In genomic region chr9:24189511-24190260, GRCm38 (mm10) we compare ENCODE assay signal across 11 mouse cellular contexts.
A peak's percentile ranks its signal among the peaks of the same experiment; 100 is the strongest.
DNase-seq lines count a peak whose midpoint lies in the region; ATAC-seq lines count a peak whose summit lies in the region.
"Had no signal": no experiment of that assay in that cellular context is flagged by ENCODE, and none has a peak within 500 bp of the region (broad histone marks: within the 10 kb centered on the region; RNA-seq: fewer than 3 reads in every experiment).

No protein-coding gene starts in this region.

- no peak overlapping the region for H3K9ac ChIP-seq in neural tube, embryonic 13.5 days
- H3K9ac ChIP-seq in midbrain, embryonic 11.5 days (ENCODE audit: low read length) = no peak overlapping the region
- no peak overlapping the region for H3K9ac ChIP-seq in liver, embryonic 11.5 days (ENCODE audit: low read depth, low read length)

- H3K36me3 ChIP-seq in neural tube, embryonic 13.5 days = no peaks in the 10 kb centered on the region
- no peaks in the 10 kb centered on the region for H3K36me3 ChIP-seq in midbrain, embryonic 11.5 days (ENCODE audit: control insufficient read depth, insufficient read depth, low read length)
- no peaks in the 10 kb centered on the region for H3K36me3 ChIP-seq in liver, embryonic 11.5 days (ENCODE audit: control insufficient read depth, insufficient read depth, low read length)

- no peaks in the 10 kb centered on the region for H3K9me3 ChIP-seq in neural tube, embryonic 13.5 days
- H3K9me3 ChIP-seq in midbrain, embryonic 11.5 days (ENCODE audit: control insufficient read depth, low read length) = no peaks in the 10 kb centered on the region
- H3K9me3 ChIP-seq in liver, embryonic 11.5 days (ENCODE audit: control insufficient read depth, low read length) = no peaks in the 10 kb centered on the region

- H3K4me3 ChIP-seq in neural tube, embryonic 13.5 days = no peak overlapping the region
- no peak overlapping the region for H3K4me3 ChIP-seq in midbrain, embryonic 11.5 days (ENCODE audit: low read depth, low read length)
- H3K4me3 ChIP-seq in liver, embryonic 11.5 days (ENCODE audit: low read depth, low read length) = no peak overlapping the region
- H3K4me3 ChIP-seq: erythroblast, embryonic 14.5 days had no signal

- peak; percentile 61 for ATAC-seq in neural tube, embryonic 13.5 days (ENCODE audit: low read depth)
- ATAC-seq in midbrain, embryonic 11.5 days (ENCODE audit: low FRiP score) = peak; percentile 79
- no peak for ATAC-seq in liver, embryonic 11.5 days (replicated peaks; ENCODE audit: low FRiP score)

- H3K27me3 ChIP-seq in neural tube, embryonic 13.5 days = no peaks in the 10 kb centered on the region
- H3K27me3 ChIP-seq in midbrain, embryonic 11.5 days (ENCODE audit: control insufficient read depth, insufficient read depth, low read length) = no peaks in the 10 kb centered on the region
- H3K27me3 ChIP-seq in liver, embryonic 11.5 days (replicated peaks; ENCODE audit: control insufficient read depth, insufficient read depth, low read length) = no peaks in the 10 kb centered on the region

- H3K27ac ChIP-seq in neural tube, embryonic 13.5 days (replicated peaks) = peak overlapping the region; percentile 46
- H3K27ac ChIP-seq in midbrain, embryonic 11.5 days (ENCODE audit: low read depth, low read length) = no peak overlapping the region
- H3K27ac ChIP-seq in liver, embryonic 11.5 days (ENCODE audit: low read depth, low read length) = no peak overlapping the region
- H3K27ac ChIP-seq: stomach, postnatal 0 days had no signal

- DNase-seq in cerebellum, postnatal 10 days = peak; percentile 66 to 78
- DNase-seq in cerebellum, adult 11-12 months = no peak
- DNase-seq in neural tube, embryonic 10.5 days (ENCODE audit: extremely low spot score, low spot score) = no peak
- DNase-seq in midbrain, embryonic 11.5 days (ENCODE audit: low spot score, missing footprints) = no peak
- no peak for DNase-seq in urinary bladder, adult 18-20 months (ENCODE audit: low spot score in 2 of 2)
- DNase-seq in liver, embryonic 11.5 days (ENCODE audit: low spot score) = no peak
- no peak for DNase-seq in lung, postnatal 10 days
- DNase-seq: kidney, adult 8-10 months had no signal

- H3K4me1 ChIP-seq in neural tube, embryonic 13.5 days (replicated peaks) = peaks cover 9% of the 10 kb centered on the region
- peaks cover 6% of the 10 kb centered on the region; the same call in 1 of the 2 replicates for H3K4me1 ChIP-seq in midbrain, embryonic 11.5 days (ENCODE audit: control insufficient read depth, insufficient read depth, low read length)
- H3K4me1 ChIP-seq in liver, embryonic 11.5 days (replicated peaks; ENCODE audit: control insufficient read depth, insufficient read depth, low read length) = no peaks in the 10 kb centered on the region

- 53% methylated on average over 2 of the region's 2 CpGs for WGBS in neural tube, embryonic 13.5 days
- WGBS in midbrain, embryonic 11.5 days = 56% methylated on average over 2 of the region's 2 CpGs
- 52% methylated on average over 2 of the region's 2 CpGs for WGBS in liver, embryonic 11.5 days

- H3K4me2 ChIP-seq in neural tube, embryonic 13.5 days = no peak overlapping the region
- no peak overlapping the region for H3K4me2 ChIP-seq in midbrain, embryonic 11.5 days
- H3K4me2 ChIP-seq in liver, embryonic 11.5 days = no peak overlapping the region

Comparison
In these comparisons a context has a peak if more than half of its experiments do, and no peak if none do; other contexts are left out.
1. DNase-seq: peak in cerebellum, postnatal 10 days (2 of 2); none in cerebellum, adult 11-12 months (single experiment), neural tube, embryonic 10.5 days (single experiment), midbrain, embryonic 11.5 days (single experiment), urinary bladder, adult 18-20 months (0 of 2), liver, embryonic 11.5 days (single experiment) and lung, postnatal 10 days (single experiment).